Mouse (Mus musculus): ENCODE results near the gene Gm28038.

Gene Gm28038

GRCm38 (mm10) chr2:30280743-30281142 lies at the start of gene Gm28038:
Gene Gm28038, plus strand, starts transcription at chr2:30281043.
- in situ Hi-C loops (cut with MboI, MseI): no loop called here

DNA sequence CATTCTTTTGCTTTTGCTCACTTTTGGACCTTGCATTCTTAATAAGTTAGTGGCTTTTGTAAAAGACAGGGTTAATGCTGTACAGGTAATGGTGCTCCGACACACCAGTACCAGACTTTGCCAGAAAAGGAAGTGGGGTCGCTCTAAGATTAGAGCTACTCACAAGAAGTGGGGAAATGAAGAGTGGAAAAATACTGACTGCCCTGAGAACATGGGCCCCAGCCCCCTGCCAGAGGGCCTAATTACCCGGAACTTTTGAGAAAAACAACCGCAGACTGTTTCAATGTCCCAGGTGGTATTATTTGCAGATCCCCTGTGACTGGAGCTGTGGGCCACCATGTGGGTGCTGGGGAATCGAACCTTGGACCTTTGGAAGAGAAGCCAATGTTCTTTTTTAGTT lies 45.2 kb upstream of the Gm28038 start:
- in situ Hi-C loops (cut with MboI, MseI): no loop called here

DNA sequence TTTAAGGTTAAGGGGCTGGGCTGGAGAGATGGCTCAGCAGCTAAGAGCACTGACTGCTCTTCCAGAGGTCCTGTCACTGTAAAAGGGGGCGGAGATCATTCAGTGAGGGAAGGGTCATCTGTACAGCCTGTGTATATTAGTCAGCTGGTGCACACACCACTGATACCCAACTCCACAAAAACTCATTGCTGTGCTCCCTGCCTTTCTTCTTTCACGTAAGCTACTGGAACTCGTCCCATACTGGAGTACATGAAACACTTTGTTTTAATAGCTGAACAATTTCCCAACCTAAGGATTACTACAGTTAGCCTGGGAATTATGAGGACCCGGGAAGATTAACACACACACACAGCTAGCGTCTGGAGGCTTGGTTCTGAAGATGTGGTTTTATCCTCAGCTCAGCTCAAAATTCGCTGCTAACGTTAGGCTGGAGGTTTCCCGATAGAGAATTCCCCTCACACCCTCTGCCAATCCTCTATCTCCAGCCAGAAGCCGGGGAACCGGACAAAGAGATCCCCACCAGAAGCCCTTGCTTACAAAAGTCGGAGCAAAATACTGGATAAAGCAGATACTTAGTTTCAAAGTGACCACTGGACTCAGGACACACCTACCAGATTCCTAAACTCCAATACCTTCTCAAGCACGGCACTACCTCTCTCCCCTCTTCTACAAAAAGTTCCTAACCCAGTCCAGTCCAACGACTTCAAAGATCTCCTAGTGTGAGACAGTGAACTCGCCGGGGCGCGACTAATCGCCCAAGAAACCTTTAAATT lies 44.2 kb upstream of the Gm28038 start:
- in situ Hi-C loops (cut with MboI, MseI): no loop called here

DNA sequence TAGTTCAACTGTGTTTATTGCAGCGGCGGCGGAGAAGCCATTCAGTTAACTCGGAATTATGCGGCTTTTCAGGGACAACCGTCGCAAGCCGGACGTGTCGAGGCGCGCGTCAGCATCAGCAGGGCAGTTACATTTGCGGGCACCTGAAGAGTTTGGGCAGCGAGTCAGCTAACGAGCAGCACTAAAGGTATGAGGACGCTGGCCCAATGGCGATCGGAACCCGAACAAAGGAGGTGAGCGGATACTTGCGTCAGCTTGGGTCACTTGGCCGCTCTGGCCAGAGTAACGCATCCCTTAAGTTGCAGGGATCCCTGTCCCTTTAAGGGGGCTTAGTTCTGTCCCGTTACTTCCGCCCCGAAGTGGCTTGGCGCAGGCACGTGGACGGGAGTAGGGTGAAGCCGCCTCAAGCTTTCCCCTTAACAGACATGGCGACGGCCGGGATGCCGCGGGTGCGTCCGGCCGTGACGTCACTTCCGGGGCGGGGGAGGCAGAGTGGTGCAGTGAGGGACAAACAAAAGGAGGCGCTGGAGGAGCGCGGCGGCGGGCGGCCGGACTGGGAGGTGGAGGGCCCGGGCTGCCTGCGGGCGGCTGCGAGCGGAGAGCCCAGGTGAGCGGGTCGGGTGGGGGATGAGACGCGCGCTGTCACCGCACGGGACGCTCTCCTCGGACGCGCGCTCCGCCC lies 43.5 kb upstream of the Gm28038 start, which contains the start of gene Lrrc8a:
Gene Lrrc8a (plus strand): TSS at position 517 of the 682 bp plus-strand sequence.
- in situ Hi-C loops (cut with MboI, MseI): no loop called here

GRCm38 (mm10) chr2:30237881-30238280 lies 43.0 kb upstream of the Gm28038 start:
- in situ Hi-C loops (cut with MboI, MseI): no loop called here

GRCm38 (mm10) chr2:30238906-30239465 lies 41.9 kb upstream of the Gm28038 start:
- in situ Hi-C loops (cut with MboI, MseI): no loop called here

DNA sequence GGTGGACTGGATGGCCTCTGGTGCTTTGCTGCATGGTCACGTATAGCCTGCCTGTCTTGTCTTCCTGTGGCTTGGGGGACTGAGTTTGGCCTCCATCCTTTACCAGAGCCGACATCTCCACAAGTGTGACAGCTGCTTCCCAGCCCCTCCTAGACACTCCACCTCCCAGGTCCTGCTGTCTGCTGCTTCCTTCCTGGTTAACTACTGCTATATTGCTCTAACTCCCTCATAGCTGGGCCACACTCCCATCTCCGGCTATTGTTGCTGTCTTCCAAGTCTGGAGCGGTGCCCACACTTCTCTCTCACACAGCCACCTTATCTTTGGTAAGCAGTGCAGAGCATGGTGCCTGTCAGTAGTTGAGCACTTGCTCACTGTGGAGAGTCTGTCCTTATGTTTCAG lies 41.1 kb upstream of the Gm28038 start:
- in situ Hi-C loops (cut with MboI, MseI): no loop called here

GRCm38 (mm10) chr2:30240267-30240666 lies 40.6 kb upstream of the Gm28038 start, which contains the start of gene Gm28035:
Gene Gm28035, plus strand, starts transcription at chr2:30240567.
- in situ Hi-C loops (cut with MboI, MseI): no loop called here

GRCm38 (mm10) chr2:30242509-30242908 lies 38.3 kb upstream of the Gm28038 start:
- in situ Hi-C loops (cut with MboI, MseI): no loop called here

DNA sequence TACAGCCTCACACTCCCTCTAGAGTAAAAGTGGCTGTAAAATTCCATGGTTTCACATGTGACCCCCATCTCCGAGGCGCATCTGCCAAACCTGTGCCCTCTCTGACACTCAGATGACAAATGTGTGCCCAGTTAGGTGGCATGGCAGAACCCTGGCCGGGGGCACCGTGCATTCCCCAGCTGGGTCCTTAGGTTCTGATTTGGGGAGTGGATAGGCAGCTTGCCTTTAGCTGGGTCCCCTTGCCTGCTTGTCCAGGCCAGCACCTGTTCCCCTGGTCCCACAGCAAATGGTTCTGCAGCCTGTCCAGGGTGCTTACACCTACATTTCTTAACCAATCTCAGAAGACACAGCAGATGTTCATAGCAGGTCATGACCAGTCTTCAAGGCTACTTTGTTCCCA lies 37.5 kb upstream of the Gm28038 start:
- in situ Hi-C loops (cut with MboI, MseI): no loop called here

GRCm38 (mm10) chr2:30244595-30245178 lies 36.2 kb upstream of the Gm28038 start:
- in situ Hi-C loops (cut with MboI, MseI): no loop called here

GRCm38 (mm10) chr2:30247036-30247435 lies 33.8 kb upstream of the Gm28038 start:
- in situ Hi-C loops (cut with MboI, MseI): no loop called here

- in situ Hi-C loops (cut with MboI, MseI): no loop called here
Observed at GRCm38 (mm10) chr2:30247681-30248080, 33.2 kb upstream of the Gm28038 start.

- in situ Hi-C loops (cut with MboI, MseI): no loop called here
Observed at GRCm38 (mm10) chr2:30249182-30249581, 31.7 kb upstream of the Gm28038 start.

DNA sequence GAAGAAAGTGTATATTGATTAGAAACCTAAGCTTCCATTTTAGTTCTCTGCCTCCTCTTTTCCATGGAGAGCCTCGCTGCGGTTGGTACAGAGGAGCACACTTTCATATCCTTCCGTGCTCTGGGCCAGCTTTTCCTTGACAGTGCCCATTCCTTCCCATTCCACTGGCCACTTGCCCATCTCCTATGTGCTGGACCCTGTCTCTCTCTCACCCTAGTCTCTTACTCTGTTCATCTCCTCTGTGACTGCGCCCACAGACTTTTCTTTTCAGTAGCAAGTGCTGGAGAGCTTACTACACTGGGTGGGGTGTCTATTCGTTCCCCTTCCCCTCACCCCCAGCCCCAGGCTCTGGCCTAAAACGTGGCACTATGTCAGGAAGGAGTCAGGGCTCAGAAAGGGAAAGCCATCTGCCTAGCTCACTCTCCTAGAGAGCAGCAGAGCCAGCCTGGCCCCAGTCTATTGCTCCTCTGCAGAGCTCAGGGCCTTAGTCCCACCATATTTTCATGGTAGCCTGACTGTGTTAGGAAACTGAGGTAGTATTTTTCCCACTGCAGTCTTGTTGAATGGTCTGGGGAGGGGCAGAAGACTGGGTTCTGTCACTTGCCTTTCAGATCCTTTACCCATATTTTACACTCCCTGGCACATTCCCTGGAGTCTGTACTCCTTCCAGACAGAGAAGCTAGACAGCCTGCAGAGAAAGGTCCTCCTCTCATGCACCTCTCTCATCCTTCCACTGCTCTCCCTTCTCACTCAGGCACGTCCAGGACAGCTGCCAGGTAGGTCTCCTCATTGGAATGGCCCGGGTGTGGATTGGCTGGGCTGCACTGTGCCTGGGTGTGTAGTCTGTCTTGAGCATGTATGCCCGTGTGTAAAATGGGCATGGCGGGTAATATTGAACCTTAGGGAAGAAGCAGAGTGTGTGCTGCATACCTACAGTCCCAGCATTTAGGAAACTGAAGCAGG lies 30.4 kb upstream of the Gm28038 start:
- in situ Hi-C loops (cut with MboI, MseI): no loop called here

DNA sequence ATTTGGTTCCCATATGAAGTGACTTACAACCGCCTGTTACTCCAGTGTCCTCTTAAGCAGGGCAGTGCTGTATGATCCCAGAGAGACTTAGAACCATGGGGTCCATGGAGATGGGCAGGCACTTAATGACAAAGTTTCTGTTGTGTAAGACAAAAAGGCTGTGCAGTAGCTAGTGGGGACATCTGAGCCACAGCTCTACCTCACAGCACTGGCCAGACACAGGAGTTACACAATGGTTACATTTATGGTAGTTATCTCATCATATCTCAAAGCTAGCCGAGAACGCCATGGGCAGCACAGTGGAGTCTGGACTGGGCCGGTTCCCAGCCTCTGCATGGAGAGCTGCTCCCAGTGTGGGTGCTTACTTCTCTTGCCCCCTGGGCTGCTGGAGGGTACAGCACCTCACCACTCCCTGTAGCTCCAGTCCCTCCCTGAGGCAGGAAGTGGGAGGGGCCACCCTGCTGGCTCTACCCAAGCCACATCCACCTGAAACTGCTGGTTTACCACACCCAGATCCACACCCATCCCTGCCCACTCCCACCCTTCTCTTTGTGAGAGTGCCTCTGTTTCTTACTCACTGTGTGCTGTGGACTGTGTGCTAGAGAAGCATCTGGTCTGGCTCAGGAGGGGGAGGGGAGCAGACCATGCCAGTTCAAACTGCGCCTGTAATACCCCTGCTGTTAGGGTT lies 29.3 kb upstream of the Gm28038 start:
- in situ Hi-C loops (cut with MboI, MseI): no loop called here

- in situ Hi-C loops (cut with MboI, MseI): no loop called here
Observed at GRCm38 (mm10) chr2:30252521-30252920, 28.3 kb upstream of the Gm28038 start.

DNA sequence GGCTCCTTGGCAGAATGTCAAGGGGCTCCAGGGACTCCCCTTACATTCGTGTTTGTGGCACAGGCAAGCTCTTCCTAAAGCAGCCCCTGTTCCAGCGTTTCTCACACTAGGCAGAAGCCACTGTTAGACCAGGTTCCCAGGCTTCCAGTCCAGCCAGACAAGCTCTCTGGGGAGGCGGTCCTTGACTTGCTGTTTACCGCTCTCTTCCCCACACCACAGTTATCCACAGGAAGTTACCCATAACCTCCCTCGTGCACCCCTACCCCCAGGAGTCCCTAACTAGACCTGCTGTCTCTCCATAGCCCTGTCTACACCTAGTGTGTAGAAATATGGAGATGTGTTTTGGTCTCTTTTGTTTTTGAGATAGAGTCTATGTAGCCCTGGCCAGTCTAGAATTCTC lies 27.0 kb upstream of the Gm28038 start:
- in situ Hi-C loops (cut with MboI, MseI): no loop called here

GRCm38 (mm10) chr2:30255631-30256395 lies 25.0 kb upstream of the Gm28038 start:
- in situ Hi-C loops (cut with MboI, MseI): no loop called here
